Mouse (Mus musculus) embryonic facial prominence, embryonic 14.5 days (tissue): ENCODE results near the gene Khnyn. TPM values are rescaled to one million over a fixed set of nuclear protein-coding genes. Genes with fewer than 3 reads are reported as not detected.

Source experiments
- ATAC-seq: fragments of 200-750 bp; cut with Nextera tagmentation; 2 replicates; pipeline ENCODE4 v1.8.0; 2017; ENCODE audit warnings: low read depth, moderate number of reproducible peaks, moderate TSS enrichment
- DNase-seq: peaks from one replicate; pipeline ENCODE4 v3.0.0-alpha.2; 2015; ENCODE audit warnings: low spot score
- H3K27ac ChIP-seq: fragments of 300-500 bp; sonication (generic); replicated peaks from 2 replicates; pipeline ENCODE4 v1.5.1; 2014; ENCODE audit warnings: low read depth, mild to moderate bottlenecking, low read length, moderate library complexity
- H3K27me3 ChIP-seq: fragments of 300-500 bp; sonication (generic); replicated peaks from 2 replicates; pipeline ENCODE4 v1.6.1; 2014; ENCODE audit warnings: low read length; ENCODE audit not compliant: control insufficient read depth, insufficient read depth
- H3K36me3 ChIP-seq: fragments of 300-500 bp; sonication (generic); 2 replicates; pipeline ENCODE4 v1.6.1; 2014; ENCODE audit warnings: low read length, mixed read lengths; ENCODE audit not compliant: control insufficient read depth, insufficient read depth
- H3K4me1 ChIP-seq: fragments of 300-500 bp; sonication (generic); 2 replicates; pipeline ENCODE4 v1.6.1; 2014; ENCODE audit warnings: antibody characterized with exemption, low read length; ENCODE audit not compliant: control insufficient read depth, insufficient read depth
- H3K4me2 ChIP-seq: fragments of 300-500 bp; sonication (generic); 2 replicates; pipeline ENCODE4 v1.6.1; 2014; ENCODE audit warnings: low read depth, mild to moderate bottlenecking, low read length, moderate library complexity, mixed read lengths
- H3K4me3 ChIP-seq: fragments of 300-500 bp; sonication (generic); 2 replicates; pipeline ENCODE4 v1.5.1; 2014; ENCODE audit warnings: low read depth, mild to moderate bottlenecking, low read length
- H3K9ac ChIP-seq: fragments of 300-500 bp; sonication (generic); 2 replicates; pipeline ENCODE4 v1.6.1; 2014; ENCODE audit warnings: low read depth, mild to moderate bottlenecking, low read length, moderate library complexity, mixed read lengths
- H3K9me3 ChIP-seq: fragments of 300-500 bp; sonication (generic); 2 replicates; pipeline ENCODE4 v1.6.1; 2016; ENCODE audit warnings: low read length; ENCODE audit not compliant: control insufficient read depth
- WGBS: fragments of 180-500 bp; shearing (Covaris S2); extraction: QIAGEN DNeasy Blood & Tissue Kit; methylation state at CpG from one replicate; pipeline ENCODE4 v1.1.7; 2014; 5-methylcytosine and 5-hydroxymethylcytosine counted together
- polyA plus RNA-seq: library from polyadenylated mRNA; unstranded; fragments of >200 nt; fragmentation: Nextera tagmentation; extraction: Ambion mirVana; gene quantifications from 2 replicates; pipeline ENCODE4 v1.2.1, GENCODE M21; 2014

Gene Khnyn
- polyA plus RNA-seq, 1 experiment from 2014 or later = 9.1 TPM

DNA sequence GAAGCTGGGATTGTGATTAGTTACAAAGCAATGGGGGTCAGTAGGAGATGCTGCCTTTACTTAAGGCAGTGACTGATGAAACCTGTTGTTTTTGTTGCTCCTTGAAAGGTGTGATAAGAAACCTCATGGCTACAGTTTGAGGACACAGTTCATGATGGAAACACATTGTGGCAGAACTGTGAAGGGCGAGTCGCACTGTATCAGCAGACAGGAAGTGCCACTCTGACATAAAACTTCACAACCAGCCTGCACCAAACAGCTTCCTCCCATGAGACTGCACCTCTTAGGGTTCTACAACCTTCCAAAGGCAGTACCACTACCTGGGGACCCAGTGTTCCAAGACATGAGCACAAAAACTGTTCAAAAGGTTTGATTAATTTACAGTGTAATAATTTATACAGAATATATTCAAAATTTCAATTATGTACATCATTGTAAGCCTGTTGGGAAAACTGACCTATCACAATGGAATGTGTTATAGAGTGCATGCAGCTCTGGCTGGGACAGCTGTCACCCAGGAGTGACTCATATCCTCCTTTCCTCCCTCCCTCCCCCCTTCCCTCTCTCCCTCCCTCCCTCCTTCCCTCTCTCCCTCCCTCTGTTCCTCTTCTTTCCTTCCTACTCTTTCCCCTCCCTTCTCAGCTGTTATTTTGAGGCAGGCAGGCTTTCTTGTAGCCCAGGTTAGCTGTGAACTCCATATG, 61.7 kb downstream of the Khnyn start:
- no peaks in the 10 kb centered on the region for H3K9me3 ChIP-seq
- H3K9ac ChIP-seq = no peak overlapping the region
- no peak overlapping the region for H3K4me3 ChIP-seq
- H3K4me2 ChIP-seq = no peak overlapping the region
- DNase-seq (no peak), ATAC-seq (no peak)
- no peak overlapping the region for H3K27ac ChIP-seq
- H3K27me3 ChIP-seq = no peaks in the 10 kb centered on the region
- H3K36me3 ChIP-seq = no peaks in the 10 kb centered on the region
- WGBS = 74% methylated on average over 2 of the region's 2 CpGs
- H3K4me1 ChIP-seq = no peaks in the 10 kb centered on the region

Other genes with a start within 250 kb of the Khnyn start
- gene Ipo4, start 249.0 kb upstream of the Khnyn start, polyA plus RNA-seq = 127 and 134 TPM in 2 replicates
- gene Gm49378, start 247.1 kb upstream of the Khnyn start, polyA plus RNA-seq = 0.79 and 2.8 TPM in 2 replicates
- 106 and 108 TPM in 2 replicates for gene Tm9sf1, start 241.1 kb upstream of the Khnyn start, polyA plus RNA-seq
- gene Tssk4, start 234.8 kb upstream of the Khnyn start, polyA plus RNA-seq = 0.97 and 1.0 TPM in 2 replicates
- gene Mdp1, start 224.4 kb upstream of the Khnyn start, polyA plus RNA-seq = 42.6 and 48.3 TPM in 2 replicates
- 49.6 and 54.8 TPM in 2 replicates for gene Gmpr2, start 213.0 kb upstream of the Khnyn start, polyA plus RNA-seq
- 524 and 534 TPM in 2 replicates for gene Nedd8, start 212.8 kb upstream of the Khnyn start, polyA plus RNA-seq
- gene Tinf2, start 203.1 kb upstream of the Khnyn start, polyA plus RNA-seq = 32.2 and 36.2 TPM in 2 replicates
- gene Tgm1, start 171.0 kb upstream of the Khnyn start, polyA plus RNA-seq = 7.1 and 8.0 TPM in 2 replicates
- gene Rabggta, start 162.7 kb upstream of the Khnyn start, polyA plus RNA-seq = 20.7 and 20.9 TPM in 2 replicates
- gene Dhrs1, start 139.3 kb upstream of the Khnyn start, polyA plus RNA-seq = 76.5 and 83.8 TPM in 2 replicates
- 32.6 and 36.9 TPM in 2 replicates for gene Nop9, start 139.3 kb upstream of the Khnyn start, polyA plus RNA-seq
- gene Cideb, start 126.5 kb upstream of the Khnyn start, polyA plus RNA-seq = 0.33 and 0.59 TPM in 2 replicates
- 0.47 and 0.51 TPM in 2 replicates for gene Ltb4r2, start 123.5 kb upstream of the Khnyn start, polyA plus RNA-seq
- 0.24 and 0.56 TPM in 2 replicates for gene Ltb4r1, start 119.0 kb upstream of the Khnyn start, polyA plus RNA-seq
- gene Adcy4, start 100.9 kb upstream of the Khnyn start, polyA plus RNA-seq = 13.4 and 16.2 TPM in 2 replicates
- 32.0 and 35.3 TPM in 2 replicates for gene Ripk3, start 96.1 kb upstream of the Khnyn start, polyA plus RNA-seq
- 56.5 and 74.7 TPM in 2 replicates for gene Nfatc4, start 61.8 kb upstream of the Khnyn start, polyA plus RNA-seq
- gene Nynrin, start 30.9 kb upstream of the Khnyn start, polyA plus RNA-seq = 15.6 and 19.5 TPM in 2 replicates
- 0.25 and 0.50 TPM in 2 replicates for gene Cbln3, start 555 bp upstream of the Khnyn start, polyA plus RNA-seq
- 56.9 and 71.5 TPM in 2 replicates for gene Sdr39u1, start 15.3 kb downstream of the Khnyn start, polyA plus RNA-seq
- gene Cma1, start 59.7 kb downstream of the Khnyn start, polyA plus RNA-seq = 129 and 233 TPM in 2 replicates
- 0.21 TPM in 1 of 2 replicates, not detected in the other for gene Cma2, start 66.0 kb downstream of the Khnyn start, polyA plus RNA-seq
- gene Mcpt1, start 133.0 kb downstream of the Khnyn start, polyA plus RNA-seq = 0.34 and 0.39 TPM in 2 replicates
- not detected in 2 replicates for gene Mcpt9, start 145.5 kb downstream of the Khnyn start, polyA plus RNA-seq
- 0.92 and 1.1 TPM in 2 replicates for gene Mcpt2, start 157.1 kb downstream of the Khnyn start, polyA plus RNA-seq
- gene Mcpt4, start 177.4 kb downstream of the Khnyn start, polyA plus RNA-seq = 2.8 and 6.5 TPM in 2 replicates
- gene Mcpt8, start 200.3 kb downstream of the Khnyn start, polyA plus RNA-seq = 1.6 and 1.8 TPM in 2 replicates
- 0.29 and 0.57 TPM in 2 replicates for gene Ctsg, start 217.6 kb downstream of the Khnyn start, polyA plus RNA-seq
- gene Gzme, start 235.7 kb downstream of the Khnyn start, polyA plus RNA-seq = 0.24 and 0.45 TPM in 2 replicates
- gene Gzmd, start 247.7 kb downstream of the Khnyn start, polyA plus RNA-seq = not detected in 2 replicates